ENCODE assay signal across 8 mouse cellular contexts in genomic region chr2:30967352-30968327, GRCm38 (mm10). TPM values are rescaled to one million over a fixed set of nuclear protein-coding genes. Genes with fewer than 3 reads are reported as not detected.
DNase-seq lines count a peak whose midpoint lies in the region; ATAC-seq lines count a peak whose summit lies in the region.

Tor1a (minus strand) TSS chr2:30967933.

- peak; percentile 94 for ATAC-seq in hindbrain, embryonic 11.5 days (ENCODE audit: low FRiP score)

- H3K4me1 ChIP-seq in hindbrain, embryonic 11.5 days (replicated peaks; ENCODE audit: control insufficient read depth, insufficient read depth, low read length), result peaks cover 9% of the 10 kb centered on the region

- H3K4me2 ChIP-seq in hindbrain, embryonic 11.5 days (replicated peaks; ENCODE audit: low read depth, low read length), result peak within 1 kb of the TSS; percentile 89

- peak within 1 kb of the TSS; percentile 88 for H3K9ac ChIP-seq in hindbrain, embryonic 11.5 days (ENCODE audit: low read depth, low read length)

- H3K27ac ChIP-seq in hindbrain, embryonic 11.5 days (ENCODE audit: low read depth, low read length), result peak within 1 kb of the TSS; percentile 47; the same call in 1 of the 2 replicates

- DNase-seq in MN1 (ENCODE audit: low spot score), result peak; percentile 81
- peak; percentile 89 for DNase-seq in cerebellum, adult 9-10 months
- DNase-seq in frontal cortex, adult 2 months (ENCODE audit: extremely low spot score in 1 of 2, low spot score in 1 of 2), result peak; percentile 79 to 92
- DNase-seq in hindbrain, embryonic 11.5 days (ENCODE audit: low spot score), result peak; percentile 91
- DNase-seq in layer of hippocampus, postnatal 10 days (ENCODE audit: low spot score in 2 of 2), result peak; percentile 88 to 94
- peak; percentile 92 for DNase-seq in lung, postnatal 10 days
- peak; percentile 89 for DNase-seq in ovary, postnatal 36 days (ENCODE audit: low spot score)
- DNase-seq in thymus, postnatal 25 days, result peak; percentile 87

- WGBS in hindbrain, embryonic 11.5 days, result 2% methylated on average over 58 of the region's 59 CpGs

- H3K36me3 ChIP-seq in hindbrain, embryonic 11.5 days (ENCODE audit: control insufficient read depth, insufficient read depth, low read length), result 0 out of 2 replicates have a peak, but pooled peaks cover 3% of the 10 kb centered on the region

- no peaks in the 10 kb centered on the region for H3K27me3 ChIP-seq in hindbrain, embryonic 11.5 days (ENCODE audit: control insufficient read depth, insufficient read depth, low read length)

- H3K4me3 ChIP-seq in hindbrain, embryonic 11.5 days (ENCODE audit: low read depth, low read length), result peak within 1 kb of the TSS; percentile 98

- no peaks in the 10 kb centered on the region for H3K9me3 ChIP-seq in hindbrain, embryonic 11.5 days (ENCODE audit: control insufficient read depth, low read length)

RNA-seq across cellular contexts. Expression of gene Tor1a, which starts in this region (rescaled TPM):
- 45.7 and 53.9 TPM in 2 replicates for polyA plus RNA-seq in frontal cortex, adult 2 months (2012; rRNA removed)
- 73.7 and 83.5 TPM in 2 replicates for polyA plus RNA-seq in hindbrain, embryonic 11.5 days (2014; fragmentation: Nextera tagmentation; extraction: Ambion mirVana)
- 10 to 100 TPM; 44.4 to 52.8 TPM for total RNA-seq in layer of hippocampus, postnatal 10 days (2021)

Comparison
In these comparisons a context has a peak if more than half of its experiments do, and no peak if none do; other contexts are left out.
1. Peak in every context shown above with its lines: DNase-seq, ATAC-seq, H3K4me3 ChIP-seq and H3K27ac ChIP-seq.